Mouse (Mus musculus) thymus, postnatal 0 days (tissue): ENCODE measurements around the gene Mucl3. TPM values are rescaled to one million over a fixed set of nuclear protein-coding genes. Genes with fewer than 3 reads are reported as not detected.

ENCODE experiments used
- DNase-seq: peaks from one replicate; pipeline ENCODE4 v3.0.0-alpha.2; 2015; ENCODE audit warnings: low spot score
- polyA plus RNA-seq: library from polyadenylated mRNA; unstranded; fragments of >200 nt; fragmentation: Nextera tagmentation; extraction: Ambion mirVana; gene quantifications from 2 replicates; pipeline ENCODE4 v1.2.1, GENCODE M21; 2015

The Mucl3 gene
- polyA plus RNA-seq = 0.10 and 0.17 TPM in 2 replicates

- no peak for DNase-seq
These were observed at the start of gene Mucl3 for GRCm38 (mm10) chr17:35643609-35644236. TSS of gene Mucl3 (minus strand) at chr17:35643695.

- no peak for DNase-seq
These were observed 48.9 kb upstream of the Mucl3 start for GRCm38 (mm10) chr17:35692368-35692767.

- DNase-seq = no peak
These were observed 48.3 kb upstream of the Mucl3 start for GRCm38 (mm10) chr17:35691811-35692210.

GRCm38 (mm10) chr17:35689936-35690645, 46.6 kb upstream of the Mucl3 start:
- no peak for DNase-seq

GRCm38 (mm10) chr17:35688347-35689175, 45.1 kb upstream of the Mucl3 start:
- peak; percentile 39 for DNase-seq

- DNase-seq = no peak
These were observed 41.6 kb upstream of the Mucl3 start for GRCm38 (mm10) chr17:35685061-35685460.

GRCm38 (mm10) chr17:35681986-35682385, 38.5 kb upstream of the Mucl3 start:
- no peak for DNase-seq

- no peak for DNase-seq
These were observed 37.1 kb upstream of the Mucl3 start for GRCm38 (mm10) chr17:35680591-35680990.

- peak; percentile 97 for DNase-seq
These were observed 30.0 kb upstream of the Mucl3 start, which contains the start of gene Gtf2h4 for GRCm38 (mm10) chr17:35673416-35674035. TSS of gene Gtf2h4 (minus strand) at chr17:35673739.

- DNase-seq = no peak
These were observed 29.0 kb upstream of the Mucl3 start for GRCm38 (mm10) chr17:35672527-35672926.

GRCm38 (mm10) chr17:35671846-35672245, 28.4 kb upstream of the Mucl3 start:
- DNase-seq = peak; percentile 94

- peak; percentile 56 for DNase-seq
These were observed 26.2 kb upstream of the Mucl3 start for GRCm38 (mm10) chr17:35669731-35670130.

- DNase-seq = peak; percentile 97
These were observed 24.0 kb upstream of the Mucl3 start, which contains the start of gene Vars2 for GRCm38 (mm10) chr17:35667334-35668065. TSS of gene Vars2 (minus strand) at chr17:35667592.

- DNase-seq = no peak
These were observed 23.4 kb upstream of the Mucl3 start for GRCm38 (mm10) chr17:35666851-35667256.

- DNase-seq = peak; percentile 62
These were observed 22.5 kb upstream of the Mucl3 start for GRCm38 (mm10) chr17:35665957-35666515.

- DNase-seq = no peak
These were observed 9.6 kb upstream of the Mucl3 start for GRCm38 (mm10) chr17:35653086-35653485.

- DNase-seq = no peak
These were observed 5.9 kb upstream of the Mucl3 start for GRCm38 (mm10) chr17:35649429-35649828.

- no peak for DNase-seq
These were observed 4.1 kb downstream of the Mucl3 start for GRCm38 (mm10) chr17:35639352-35639751.

GRCm38 (mm10) chr17:35638475-35639190, 4.9 kb downstream of the Mucl3 start:
- peak; percentile 78 for DNase-seq

GRCm38 (mm10) chr17:35636363-35636762, 7.1 kb downstream of the Mucl3 start:
- no peak for DNase-seq
